Mouse (Mus musculus): ENCODE data around the gene Syne2. TPM values are rescaled to one million over a fixed set of nuclear protein-coding genes. Genes with fewer than 3 reads are reported as not detected.

Gene Syne2
- polyA plus RNA-seq, 1 experiment from 2014 or later = 5.1 TPM

DNA sequence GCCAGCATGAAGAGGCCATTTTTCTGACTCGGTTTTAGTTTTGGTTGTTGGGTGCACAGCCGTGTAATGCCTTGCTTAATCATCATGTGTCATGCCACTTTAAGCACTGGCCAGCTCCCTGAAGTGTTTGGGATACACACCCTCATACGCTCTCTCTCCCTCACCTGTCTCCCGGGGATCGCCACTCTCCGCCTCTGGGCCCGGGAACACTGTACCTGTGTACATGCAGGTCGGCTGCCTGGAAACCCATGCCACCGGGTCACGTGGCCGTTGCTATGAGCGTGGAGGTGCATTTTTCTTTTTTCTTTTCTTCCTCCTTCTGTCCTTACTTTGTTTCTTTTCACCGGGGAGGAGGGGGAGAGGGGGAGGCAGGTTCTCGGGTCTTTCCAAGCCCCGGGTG lies 197.1 kb downstream of the Syne2 start:
- Histone ChIP-seq H3K9me3 (replicated peaks) (no peaks in the 10 kb centered on the region), H3K4me1 (replicated peaks) (no peaks in the 10 kb centered on the region), H3K4me3 (replicated peaks) (no peak overlapping the region), H3K9ac (no peak overlapping the region), H3K4me2 (no peak overlapping the region), H3K27me3 (no peaks in the 10 kb centered on the region), H3K27ac (no peak overlapping the region), H3K36me3 (no peaks in the 10 kb centered on the region; the same call in 1 of the 2 replicates)
- 75% methylated on average over 15 of the region's 15 CpGs for WGBS (ENCODE audit: insufficient replicate concordance)
- ATAC-seq (ENCODE audit: low read depth) = no peak
- DNase-seq = no peak

DNA sequence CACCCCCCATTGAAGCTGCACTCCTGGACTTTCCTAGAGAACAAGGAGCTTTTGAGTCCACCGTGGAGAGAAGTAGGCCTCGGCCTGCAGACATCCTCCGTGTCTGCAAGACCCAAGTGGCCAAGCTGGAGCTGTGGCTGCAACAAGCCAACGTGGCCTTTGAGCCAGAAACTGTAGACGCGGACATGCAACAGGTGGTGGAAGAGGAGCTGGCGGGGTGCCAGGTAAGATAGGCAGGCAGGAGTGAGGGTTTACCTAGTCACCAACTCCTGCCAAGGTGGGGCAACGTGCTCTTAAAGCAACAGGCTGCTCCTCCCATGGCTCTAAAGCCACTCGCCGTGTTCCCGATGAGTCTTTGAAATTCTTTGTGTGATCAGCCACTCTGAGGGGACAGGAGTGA lies 197.6 kb downstream of the Syne2 start:
- H3K4me2 ChIP-seq = no peak overlapping the region
- no peak for ATAC-seq (ENCODE audit: low read depth)
- no peak overlapping the region for H3K27ac ChIP-seq
- no peak overlapping the region for H3K4me3 ChIP-seq (replicated peaks)
- no peak for DNase-seq
- no peak overlapping the region for H3K9ac ChIP-seq
- WGBS (ENCODE audit: insufficient replicate concordance) = 70% methylated on average over 11 of the region's 11 CpGs
- H3K36me3 ChIP-seq = no peaks in the 10 kb centered on the region; the same call in 1 of the 2 replicates
- no peaks in the 10 kb centered on the region for H3K9me3 ChIP-seq (replicated peaks)
- no peaks in the 10 kb centered on the region for H3K27me3 ChIP-seq
- H3K4me1 ChIP-seq (replicated peaks) = no peaks in the 10 kb centered on the region

DNA sequence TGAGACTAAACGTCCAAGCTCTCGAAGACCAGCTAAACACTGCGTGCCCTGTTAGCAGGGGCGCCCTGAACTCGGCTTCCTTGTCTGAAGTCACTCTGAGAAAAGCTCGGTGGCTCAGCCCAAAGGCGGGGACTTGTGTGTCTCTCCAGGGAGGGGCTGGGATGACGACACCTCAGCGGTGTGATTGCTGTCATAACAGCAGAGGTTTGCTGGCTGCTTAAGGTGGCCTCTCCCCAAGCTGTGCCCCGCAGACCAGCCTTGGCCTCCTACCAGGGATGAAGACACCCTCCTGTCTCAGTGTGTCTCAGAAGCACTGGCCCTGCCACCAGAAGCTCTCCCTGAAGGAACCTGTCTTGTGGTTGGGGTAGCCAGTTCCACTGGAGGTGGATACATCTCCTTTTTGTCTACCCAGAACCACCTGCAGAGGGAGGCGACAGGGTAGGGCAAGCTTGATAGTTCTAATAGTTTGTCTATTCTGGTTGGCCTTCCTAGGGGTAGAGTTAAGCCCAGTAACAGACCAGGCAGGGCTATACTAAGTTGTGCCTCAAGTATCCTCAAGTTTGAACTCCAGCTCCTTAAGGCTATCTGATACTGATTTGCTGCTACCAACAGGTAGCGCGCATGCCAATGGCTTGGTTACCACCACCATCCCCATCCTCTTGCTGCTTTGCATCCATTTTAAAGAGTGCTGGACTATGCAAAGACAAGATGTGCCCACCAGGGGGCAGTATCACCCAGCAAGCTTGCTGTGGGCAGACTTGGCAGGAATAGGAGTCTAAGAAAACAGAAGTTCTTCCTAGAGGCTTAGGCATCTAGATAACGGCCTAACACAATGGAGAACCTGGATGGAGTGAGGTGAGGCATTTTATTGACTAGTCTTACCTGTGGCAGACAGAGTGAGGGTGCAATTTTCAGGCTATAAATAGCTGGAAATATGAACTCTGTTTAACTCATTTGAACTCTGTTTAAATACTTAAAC lies 198.5 kb downstream of the Syne2 start:
- WGBS (ENCODE audit: insufficient replicate concordance) = 69% methylated on average over 14 of the region's 14 CpGs

DNA sequence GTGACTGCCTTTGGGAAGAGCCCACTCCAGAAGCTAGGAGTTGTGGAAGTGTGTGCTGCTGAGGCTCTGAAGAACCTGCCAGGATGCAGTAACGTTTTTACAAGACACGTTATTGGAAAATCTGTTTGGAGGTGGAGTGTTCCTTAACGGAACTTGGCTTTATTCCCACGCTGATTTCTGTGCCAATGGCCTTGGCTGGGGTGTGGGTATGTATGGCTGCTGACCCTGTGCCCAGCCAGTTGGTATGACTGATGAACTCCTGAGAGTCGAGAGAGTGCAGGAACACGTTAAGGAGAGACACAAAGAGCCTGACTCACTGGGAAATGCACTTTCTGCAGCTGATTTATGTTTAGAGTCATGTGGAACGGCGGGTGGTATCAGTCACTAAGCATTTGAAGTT lies 200.7 kb downstream of the Syne2 start:
- no peaks in the 10 kb centered on the region; the same call in 1 of the 2 replicates for H3K36me3 ChIP-seq
- no peak overlapping the region for H3K9ac ChIP-seq
- H3K4me3 ChIP-seq (replicated peaks) = no peak overlapping the region
- no peak overlapping the region for H3K27ac ChIP-seq
- DNase-seq = no peak
- H3K4me1 ChIP-seq (replicated peaks) = no peaks in the 10 kb centered on the region
- ATAC-seq (ENCODE audit: low read depth) = no peak
- H3K9me3 ChIP-seq (replicated peaks) = no peaks in the 10 kb centered on the region
- no peaks in the 10 kb centered on the region for H3K27me3 ChIP-seq
- 69% methylated on average over 8 of the region's 8 CpGs for WGBS (ENCODE audit: insufficient replicate concordance)
- no peak overlapping the region for H3K4me2 ChIP-seq

More for the DNA sequence above, 198.5 kb downstream of the Syne2 start:
- no peak overlapping the region for H3K9ac ChIP-seq
- H3K4me2 ChIP-seq = no peak overlapping the region
- no peaks in the 10 kb centered on the region; the same call in 1 of the 2 replicates for H3K36me3 ChIP-seq
- no peaks in the 10 kb centered on the region for H3K4me1 ChIP-seq (replicated peaks)
- H3K27me3 ChIP-seq = no peaks in the 10 kb centered on the region
- DNase-seq = peak; percentile 41
- H3K27ac ChIP-seq = no peak overlapping the region
- no peaks in the 10 kb centered on the region for H3K9me3 ChIP-seq (replicated peaks)
- no peak overlapping the region for H3K4me3 ChIP-seq (replicated peaks)
- ATAC-seq (ENCODE audit: low read depth) = no peak

DNA sequence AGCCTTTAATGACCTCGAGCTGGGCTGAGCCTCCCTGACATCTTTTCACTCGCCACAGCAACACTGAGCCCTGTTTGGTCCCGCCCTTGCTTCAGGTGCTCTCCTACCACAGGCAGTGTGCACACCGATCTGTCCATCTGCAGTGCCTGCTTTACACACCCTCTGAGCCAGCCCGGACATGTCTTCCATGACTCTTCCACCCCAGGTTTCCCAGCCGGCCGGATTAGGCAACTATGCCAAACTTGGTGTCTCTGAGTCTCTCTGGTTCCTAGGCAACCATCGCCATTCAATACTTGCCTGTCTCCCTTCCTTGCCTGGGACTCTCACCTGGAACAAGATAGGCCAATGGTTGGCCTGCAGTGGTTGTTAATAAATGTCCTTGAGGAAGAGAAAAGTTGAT lies 224.4 kb downstream of the Syne2 start:
- DNase-seq (no peak), ATAC-seq (ENCODE audit: low read depth) (no peak)
- Histone ChIP-seq H3K4me2 (no peak overlapping the region), H3K9me3 (replicated peaks) (no peaks in the 10 kb centered on the region), H3K4me3 (replicated peaks) (no peak overlapping the region), H3K4me1 (replicated peaks) (no peaks in the 10 kb centered on the region), H3K36me3 (peaks cover 9% of the 10 kb centered on the region; the same call in 1 of the 2 replicates), H3K27ac (no peak overlapping the region), H3K27me3 (no peaks in the 10 kb centered on the region), H3K9ac (no peak overlapping the region)
- WGBS (ENCODE audit: insufficient replicate concordance) = 65% methylated on average over 8 of the region's 8 CpGs

DNA sequence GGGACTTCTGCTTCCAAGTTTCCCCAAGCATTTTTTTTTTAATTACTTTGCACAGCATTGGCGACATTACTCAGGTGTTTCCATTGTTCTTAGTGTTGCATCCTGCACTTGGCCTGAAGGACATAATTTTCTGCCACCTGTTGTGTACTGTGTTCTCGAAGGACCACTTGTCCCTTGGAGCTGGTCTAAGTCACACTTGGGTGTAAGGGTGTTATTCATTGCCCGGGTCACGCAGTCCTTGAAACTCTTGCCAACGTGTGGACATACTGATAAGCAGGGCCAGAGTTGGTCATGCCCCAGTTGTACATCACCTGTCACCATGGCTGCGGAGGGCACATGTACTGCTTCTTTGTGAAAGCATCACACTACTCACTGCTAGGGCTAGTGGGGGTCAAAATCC lies 228.6 kb downstream of the Syne2 start:
- ATAC-seq (ENCODE audit: low read depth) (no peak), DNase-seq (no peak)
- Histone ChIP-seq H3K4me3 (replicated peaks) (no peak overlapping the region), H3K4me1 (replicated peaks) (no peaks in the 10 kb centered on the region), H3K4me2 (no peak overlapping the region), H3K9me3 (replicated peaks) (no peaks in the 10 kb centered on the region), H3K27ac (no peak overlapping the region), H3K36me3 (0 out of 2 replicates have a peak, but pooled peaks cover 8% of the 10 kb centered on the region), H3K27me3 (no peaks in the 10 kb centered on the region), H3K9ac (no peak overlapping the region)
- WGBS (ENCODE audit: insufficient replicate concordance) = 72% methylated on average over 6 of the region's 6 CpGs

DNA sequence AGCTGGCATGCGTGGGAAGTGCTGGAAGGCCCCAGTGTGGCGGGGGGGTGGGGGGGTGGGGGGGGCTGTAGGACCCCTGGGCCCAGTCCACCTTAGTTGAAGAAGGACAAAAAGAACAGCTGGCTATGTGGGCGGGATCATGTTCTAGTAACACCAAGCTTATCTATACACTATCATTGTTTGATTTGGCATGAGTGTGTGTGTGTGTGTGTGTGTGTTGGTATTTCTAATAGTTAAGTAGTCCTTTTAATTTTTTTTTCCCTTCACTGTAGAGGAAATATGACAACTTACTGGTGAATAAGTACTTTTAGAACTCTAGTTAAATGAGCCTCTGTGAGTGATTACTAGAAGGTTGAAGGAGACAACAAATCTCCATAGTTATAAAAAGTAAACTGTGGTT lies 230.0 kb downstream of the Syne2 start:
- Histone ChIP-seq H3K27me3 (no peaks in the 10 kb centered on the region), H3K36me3 (0 out of 2 replicates have a peak, but pooled peaks cover 8% of the 10 kb centered on the region), H3K9me3 (replicated peaks) (no peaks in the 10 kb centered on the region), H3K27ac (no peak overlapping the region), H3K4me1 (replicated peaks) (no peaks in the 10 kb centered on the region), H3K9ac (no peak overlapping the region), H3K4me3 (replicated peaks) (no peak overlapping the region), H3K4me2 (no peak overlapping the region)
- no peak for ATAC-seq (ENCODE audit: low read depth)
- 62% methylated on average over 3 of the region's 3 CpGs for WGBS (ENCODE audit: insufficient replicate concordance)
- no peak for DNase-seq

DNA sequence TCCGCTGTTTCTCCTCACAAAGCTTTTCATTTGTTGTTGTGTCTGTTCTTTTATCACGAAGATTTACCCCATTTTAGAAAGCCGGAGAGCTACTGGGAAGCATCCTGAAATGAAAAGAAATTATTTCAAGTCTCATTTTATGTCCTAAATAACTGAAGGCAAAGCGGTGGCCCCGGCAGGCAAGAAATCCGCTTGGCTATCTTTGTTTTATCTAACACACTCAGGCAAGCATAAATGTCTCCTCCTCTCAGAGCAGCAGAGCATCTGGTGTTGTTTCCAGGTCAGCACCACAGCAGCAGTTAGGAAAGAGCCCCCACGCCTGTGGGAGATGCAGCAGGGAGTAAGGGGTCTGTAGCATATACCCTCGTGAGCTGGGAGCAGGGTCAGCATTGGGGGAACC lies 230.7 kb downstream of the Syne2 start:
- Histone ChIP-seq H3K4me3 (replicated peaks) (no peak overlapping the region), H3K27me3 (no peaks in the 10 kb centered on the region), H3K4me2 (no peak overlapping the region), H3K9ac (no peak overlapping the region), H3K36me3 (0 out of 2 replicates have a peak, but pooled peaks cover 4% of the 10 kb centered on the region), H3K9me3 (replicated peaks) (no peaks in the 10 kb centered on the region), H3K4me1 (replicated peaks) (no peaks in the 10 kb centered on the region), H3K27ac (no peak overlapping the region)
- WGBS (ENCODE audit: insufficient replicate concordance) = 71% methylated on average over 8 of the region's 8 CpGs
- DNase-seq (no peak), ATAC-seq (ENCODE audit: low read depth) (no peak)

DNA sequence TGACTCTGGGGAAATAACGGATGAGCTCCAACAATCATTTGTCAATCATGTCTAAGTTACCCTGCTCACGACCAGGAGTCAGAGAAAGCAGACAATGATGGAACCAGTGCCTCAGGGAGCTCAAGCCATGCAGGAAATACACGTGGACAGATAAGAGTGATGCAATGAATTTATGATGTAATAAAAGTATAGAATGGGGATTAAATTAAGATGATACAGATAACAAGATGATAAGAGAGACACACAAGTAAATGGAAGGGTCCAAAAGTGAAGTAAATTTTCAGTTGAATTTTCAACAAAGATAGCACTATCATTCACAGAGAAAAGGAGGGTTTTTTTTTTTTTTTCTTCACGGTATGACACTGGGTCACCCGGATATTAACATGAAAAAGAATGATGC lies 231.4 kb downstream of the Syne2 start:
- ATAC-seq (ENCODE audit: low read depth) = no peak
- no peaks in the 10 kb centered on the region for H3K4me1 ChIP-seq (replicated peaks)
- H3K9me3 ChIP-seq (replicated peaks) = no peaks in the 10 kb centered on the region
- no peaks in the 10 kb centered on the region for H3K27me3 ChIP-seq
- no peak overlapping the region for H3K4me3 ChIP-seq (replicated peaks)
- H3K27ac ChIP-seq = no peak overlapping the region
- H3K36me3 ChIP-seq = 0 out of 2 replicates have a peak, but pooled peaks cover 3% of the 10 kb centered on the region
- WGBS (ENCODE audit: insufficient replicate concordance) = 57% methylated on average over 5 of the region's 5 CpGs
- H3K9ac ChIP-seq = no peak overlapping the region
- H3K4me2 ChIP-seq = no peak overlapping the region
- DNase-seq = no peak

DNA sequence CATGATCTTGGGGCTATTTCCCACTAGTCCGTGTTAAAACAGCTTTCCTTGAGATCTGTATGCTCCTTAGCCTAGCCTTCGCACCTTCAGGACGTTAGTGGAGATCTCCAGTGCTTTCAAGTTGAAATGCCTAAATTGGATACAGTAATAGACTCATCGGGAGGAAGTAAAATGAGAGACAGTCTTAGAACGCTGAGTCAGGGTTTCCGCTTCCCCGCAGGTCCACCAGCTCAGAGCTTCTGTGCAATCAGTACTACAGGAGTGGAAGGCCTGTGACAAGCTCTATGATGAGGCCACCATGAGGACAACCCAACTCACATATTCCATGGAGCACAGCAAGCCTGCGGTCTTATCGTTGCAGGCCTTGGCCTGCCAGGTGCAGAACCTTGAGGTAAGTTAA lies 233.9 kb downstream of the Syne2 start:
- ATAC-seq (ENCODE audit: low read depth) = no peak
- no peaks in the 10 kb centered on the region for H3K36me3 ChIP-seq
- H3K27ac ChIP-seq = no peak overlapping the region
- H3K9ac ChIP-seq = no peak overlapping the region
- no peaks in the 10 kb centered on the region for H3K9me3 ChIP-seq (replicated peaks)
- no peak for DNase-seq
- H3K4me1 ChIP-seq (replicated peaks) = no peaks in the 10 kb centered on the region
- no peaks in the 10 kb centered on the region for H3K27me3 ChIP-seq
- 68% methylated on average over 9 of the region's 9 CpGs for WGBS (ENCODE audit: insufficient replicate concordance)
- H3K4me2 ChIP-seq = no peak overlapping the region
- H3K4me3 ChIP-seq (replicated peaks) = no peak overlapping the region

DNA sequence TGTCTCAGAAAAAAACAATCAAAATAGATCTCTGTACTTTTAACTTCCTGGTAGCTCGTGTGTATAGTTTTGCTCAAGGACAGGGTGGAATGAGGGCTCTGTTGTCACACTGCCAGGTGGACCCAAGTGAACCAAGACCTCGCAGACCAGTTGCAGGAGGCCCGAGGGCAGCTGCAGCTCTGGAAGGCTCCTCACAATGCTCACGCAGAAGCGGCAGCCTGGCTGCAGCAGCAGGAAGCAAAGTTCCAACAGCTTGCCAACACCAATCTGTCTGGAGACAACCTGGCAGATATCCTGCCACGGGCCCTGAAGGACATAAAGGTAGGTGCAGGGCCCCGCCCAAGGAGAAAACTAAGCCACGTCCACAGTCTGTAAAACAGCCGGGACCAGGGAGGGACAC lies 236.7 kb downstream of the Syne2 start:
- 67% methylated on average over 9 of the region's 9 CpGs for WGBS (ENCODE audit: insufficient replicate concordance)
- Histone ChIP-seq H3K4me2 (no peak overlapping the region), H3K9ac (no peak overlapping the region), H3K9me3 (replicated peaks) (no peaks in the 10 kb centered on the region), H3K4me1 (replicated peaks) (no peaks in the 10 kb centered on the region), H3K27ac (no peak overlapping the region), H3K27me3 (no peaks in the 10 kb centered on the region), H3K4me3 (replicated peaks) (no peak overlapping the region), H3K36me3 (no peaks in the 10 kb centered on the region)
- ATAC-seq (ENCODE audit: low read depth) (no peak), DNase-seq (no peak)

DNA sequence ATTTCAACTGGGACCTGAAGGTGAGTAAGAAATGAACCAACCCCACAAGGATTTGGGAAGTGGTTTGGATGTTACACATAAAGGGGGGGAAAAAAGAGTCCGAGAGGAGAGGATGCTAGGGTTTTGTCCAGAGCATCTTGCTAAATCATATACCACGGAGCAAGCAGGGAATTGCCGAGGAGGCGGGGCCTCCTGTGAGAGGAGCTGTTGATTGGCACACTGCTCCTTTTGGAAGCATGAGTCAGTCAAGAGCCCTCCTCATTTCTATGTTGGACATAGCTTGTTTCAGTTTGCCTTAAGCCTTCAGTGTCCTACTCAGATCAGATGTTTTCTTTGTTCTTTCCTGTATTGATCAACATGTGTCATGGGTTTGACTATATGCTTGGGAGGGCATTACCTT lies 245.1 kb downstream of the Syne2 start:
- Histone ChIP-seq H3K4me1 (replicated peaks) (no peaks in the 10 kb centered on the region), H3K4me3 (replicated peaks) (no peak overlapping the region), H3K27me3 (no peaks in the 10 kb centered on the region), H3K9ac (no peak overlapping the region), H3K4me2 (no peak overlapping the region), H3K9me3 (replicated peaks) (no peaks in the 10 kb centered on the region), H3K27ac (no peak overlapping the region), H3K36me3 (no peaks in the 10 kb centered on the region)
- ATAC-seq (ENCODE audit: low read depth) (no peak), DNase-seq (no peak)
- WGBS (ENCODE audit: insufficient replicate concordance) = 70% methylated on average over 4 of the region's 4 CpGs
